Mouse (Mus musculus) stomach, postnatal 0 days (tissue): ENCODE data around the gene Gm4491. TPM values are rescaled to one million over a fixed set of nuclear protein-coding genes. Genes with fewer than 3 reads are reported as not detected.

Experiments used
- ATAC-seq: fragments of 200-750 bp; cut with Nextera tagmentation; 2 replicates; pipeline ENCODE4 v1.8.0; 2017; ENCODE audit not compliant: low FRiP score, low TSS enrichment
- DNase-seq: peaks from one replicate; pipeline ENCODE4 v3.0.0-alpha.2; 2016; ENCODE audit warnings: low spot score
- H3K27ac ChIP-seq: fragments of 300-500 bp; sonication (generic); replicated peaks from 2 replicates; pipeline ENCODE4 v1.5.1; 2014; ENCODE audit warnings: mild to moderate bottlenecking, control low read depth
- H3K27me3 ChIP-seq: fragments of 300-500 bp; sonication (generic); 2 replicates; pipeline ENCODE4 v1.6.1; 2014; ENCODE audit warnings: low read length; ENCODE audit not compliant: control insufficient read depth, insufficient read depth
- H3K36me3 ChIP-seq: fragments of 300-500 bp; sonication (generic); 2 replicates; pipeline ENCODE4 v1.6.1; 2014; ENCODE audit warnings: low read length, mixed read lengths; ENCODE audit not compliant: control insufficient read depth, insufficient read depth
- H3K4me1 ChIP-seq: fragments of 300-500 bp; sonication (generic); replicated peaks from 2 replicates; pipeline ENCODE4 v1.6.1; 2014; ENCODE audit warnings: antibody characterized with exemption; ENCODE audit not compliant: control insufficient read depth, insufficient read depth
- H3K4me2 ChIP-seq: fragments of 300-500 bp; sonication (generic); replicated peaks from 2 replicates; pipeline ENCODE4 v1.6.1; 2014; ENCODE audit warnings: low read depth, mild to moderate bottlenecking, control low read depth, moderate library complexity
- H3K4me3 ChIP-seq: fragments of 300-500 bp; sonication (generic); 2 replicates; pipeline ENCODE4 v1.5.1; 2014; ENCODE audit warnings: low read depth, low read length, control low read depth
- H3K9ac ChIP-seq: fragments of 300-500 bp; sonication (generic); 2 replicates; pipeline ENCODE4 v1.6.1; 2014; ENCODE audit warnings: mild to moderate bottlenecking, low read length, control low read depth, mixed read lengths
- H3K9me3 ChIP-seq: fragments of 300-500 bp; sonication (generic); 2 replicates; pipeline ENCODE4 v1.6.1; 2016; ENCODE audit warnings: low read length; ENCODE audit not compliant: control insufficient read depth
- CTCF ChIP-seq: IDR thresholded peaks from 2 replicates; pipeline ENCODE4 v1.5.1; 2016; ENCODE audit warnings: antibody characterized with exemption, low read depth, mild to moderate bottlenecking, moderate library complexity
- EP300 ChIP-seq: optimal IDR thresholded peaks from 2 replicates; pipeline ENCODE3; 2016; ENCODE audit warnings: antibody characterized with exemption
- WGBS: fragments of 180-500 bp; shearing (Covaris S2); extraction: QIAGEN DNeasy Blood & Tissue Kit; methylation state at CpG from one replicate; pipeline ENCODE4 v1.1.7; 2014; 5-methylcytosine and 5-hydroxymethylcytosine counted together
- polyA plus RNA-seq: library from polyadenylated mRNA; unstranded; fragments of >200 nt; fragmentation: Nextera tagmentation; extraction: Ambion mirVana; gene quantifications from 2 replicates; pipeline ENCODE4 v1.2.1, GENCODE M21; 2015

Gm4491 gene
- polyA plus RNA-seq, 1 experiment from 2014 or later = not detected

GRCm38 (mm10) chr14:57095855-57096254 lies 19.8 kb downstream of the Gm4491 start:
- TF ChIP-seq EP300 (no peak), CTCF (no peak)

GRCm38 (mm10) chr14:57093029-57093428 lies 22.7 kb downstream of the Gm4491 start:
- ATAC-seq (no peak; the same call in 1 of the 2 replicates), DNase-seq (peak; percentile 61)
- no peak overlapping the region for H3K4me2 ChIP-seq
- no peaks in the 10 kb centered on the region for H3K4me1 ChIP-seq
- 6% methylated on average over 7 of the region's 8 CpGs for WGBS
- TF ChIP-seq EP300 (no peak), CTCF (peak; percentile 79)
- H3K27ac ChIP-seq = no peak overlapping the region
- no peak overlapping the region for H3K9ac ChIP-seq
- H3K36me3 ChIP-seq = no peaks in the 10 kb centered on the region
- H3K9me3 ChIP-seq = no peaks in the 10 kb centered on the region
- no peaks in the 10 kb centered on the region for H3K27me3 ChIP-seq
- no peak overlapping the region for H3K4me3 ChIP-seq

More at GRCm38 (mm10) chr14:57095855-57096254, 19.8 kb downstream of the Gm4491 start:
- H3K9me3 ChIP-seq = no peaks in the 10 kb centered on the region
- H3K4me1 ChIP-seq = no peaks in the 10 kb centered on the region
- no peaks in the 10 kb centered on the region for H3K27me3 ChIP-seq
- DNase-seq (no peak), ATAC-seq (no peak)
- H3K9ac ChIP-seq = no peak overlapping the region
- no peak overlapping the region for H3K4me2 ChIP-seq
- 73% methylated on average over 4 of the region's 4 CpGs for WGBS
- no peak overlapping the region for H3K27ac ChIP-seq
- H3K4me3 ChIP-seq = no peak overlapping the region
- H3K36me3 ChIP-seq = no peaks in the 10 kb centered on the region

- 23% methylated on average over 2 of the region's 2 CpGs for WGBS
Measured at GRCm38 (mm10) chr14:57090001-57090400, 25.7 kb downstream of the Gm4491 start.

GRCm38 (mm10) chr14:57089107-57089506 lies 26.6 kb downstream of the Gm4491 start:
- no peak overlapping the region for H3K9ac ChIP-seq
- no peaks in the 10 kb centered on the region for H3K9me3 ChIP-seq
- no peak overlapping the region for H3K4me3 ChIP-seq
- WGBS = 83% methylated on average over 7 of the region's 7 CpGs
- no peak overlapping the region for H3K4me2 ChIP-seq
- peak; percentile 28 for DNase-seq
- ATAC-seq = peak; percentile 78
- no peaks in the 10 kb centered on the region for H3K27me3 ChIP-seq
- TF ChIP-seq EP300 = no peak
- no peak for TF ChIP-seq CTCF
- H3K27ac ChIP-seq = no peak overlapping the region
- no peaks in the 10 kb centered on the region for H3K36me3 ChIP-seq
- no peaks in the 10 kb centered on the region for H3K4me1 ChIP-seq

More at GRCm38 (mm10) chr14:57090001-57090400, 25.7 kb downstream of the Gm4491 start:
- ATAC-seq = no peak
- Histone ChIP-seq H3K4me3 (no peak overlapping the region), H3K36me3 (no peaks in the 10 kb centered on the region), H3K27ac (no peak overlapping the region), H3K4me1 (no peaks in the 10 kb centered on the region), H3K27me3 (no peaks in the 10 kb centered on the region), H3K4me2 (no peak overlapping the region), H3K9ac (no peak overlapping the region), H3K9me3 (no peaks in the 10 kb centered on the region)
- no peak for TF ChIP-seq EP300
- TF ChIP-seq CTCF = no peak
- DNase-seq = no peak

GRCm38 (mm10) chr14:57084180-57084668 lies 31.5 kb downstream of the Gm4491 start:
- Histone ChIP-seq H3K9me3 (no peaks in the 10 kb centered on the region), H3K27ac (peak overlapping the region; percentile 69), H3K9ac (no peak overlapping the region), H3K4me1 (no peaks in the 10 kb centered on the region), H3K27me3 (no peaks in the 10 kb centered on the region), H3K4me2 (no peak overlapping the region), H3K36me3 (no peaks in the 10 kb centered on the region), H3K4me3 (no peak overlapping the region)
- 11% methylated on average over 11 of the region's 11 CpGs for WGBS
- TF ChIP-seq EP300 (no peak), CTCF (no peak)
- ATAC-seq = peak; percentile 71
- DNase-seq = peak; percentile 53

GRCm38 (mm10) chr14:57082863-57083262 lies 32.8 kb downstream of the Gm4491 start:
- H3K27me3 ChIP-seq = no peaks in the 10 kb centered on the region
- 95% methylated on average over 1 of the region's 1 CpGs for WGBS
- no peak overlapping the region for H3K4me2 ChIP-seq
- no peak for DNase-seq
- H3K9ac ChIP-seq = no peak overlapping the region
- H3K4me1 ChIP-seq = no peaks in the 10 kb centered on the region
- TF ChIP-seq EP300 = no peak
- TF ChIP-seq CTCF = no peak
- no peaks in the 10 kb centered on the region for H3K36me3 ChIP-seq
- no peak overlapping the region for H3K4me3 ChIP-seq
- no peaks in the 10 kb centered on the region for H3K9me3 ChIP-seq
- ATAC-seq = no peak
- H3K27ac ChIP-seq = no peak overlapping the region
